Mouse (Mus musculus): Measurements from ENCODE around the gene Gm12355. TPM values are rescaled to one million over a fixed set of nuclear protein-coding genes. Genes with fewer than 3 reads are reported as not detected.

Gene Gm12355
- 10 to 100 TPM; 15.7 to 17.2 TPM for total RNA-seq (2023)

GRCm38 (mm10) chr11:98625611-98626410 is at the start of gene Gm12355, which contains the start of gene Gsdma3:
Gene Gm12355, minus strand, starts transcription at chr11:98625661.
Gene Gsdma3, plus strand, starts transcription at chr11:98626360.

GRCm38 (mm10) chr11:98664091-98664490 is 38.6 kb upstream of the Gm12355 start, which contains the start of gene Gsdma:
Gene Gsdma, plus strand, starts transcription at chr11:98664351.

GRCm38 (mm10) chr11:98646459-98646858 is 21.0 kb upstream of the Gm12355 start, which contains the start of gene Gsdma2:
Gene Gsdma2, plus strand, starts transcription at chr11:98646759.

GRCm38 (mm10) chr11:98597991-98598390 is 27.5 kb downstream of the Gm12355 start, which contains the start of gene Lrrc3c:
Gene Lrrc3c, plus strand, starts transcription at chr11:98598291.

GRCm38 (mm10) chr11:98586892-98587563 is 38.4 kb downstream of the Gm12355 start, which contains the start of gene Ormdl3:
Gene Ormdl3, minus strand, starts transcription at chr11:98587368.

Other genes with a start within 250 kb of the Gm12355 start
- gene Tcap, start 241.8 kb downstream of the Gm12355 start, total RNA-seq (2023) = not detected
- not detected for gene Pnmt, start 239.2 kb downstream of the Gm12355 start, total RNA-seq (2023)
- gene Pgap3, start 225.2 kb downstream of the Gm12355 start, total RNA-seq (2023) = 1 to 10 TPM; 4.0 to 4.1 TPM
- 1 to 10 TPM; 3.2 to 4.6 TPM for gene Erbb2, start 213.2 kb downstream of the Gm12355 start, total RNA-seq (2023)
- 10 to 100 TPM; 55.1 to 60.0 TPM for gene Mien1, start 186.7 kb downstream of the Gm12355 start, total RNA-seq (2023)
- not detected for gene Grb7, start 179.3 kb downstream of the Gm12355 start, total RNA-seq (2023)
- 10 to 100 TPM; 19.1 to 27.8 TPM for gene Ikzf3, start 79.6 kb downstream of the Gm12355 start, total RNA-seq (2023)
- gene Zpbp2, start 74.6 kb downstream of the Gm12355 start, total RNA-seq (2023) = 1 to 10 TPM in 1 of 2 experiments, not detected in 1; 3.4 TPM
- 10 to 100 TPM; 10.9 to 11.8 TPM for gene Ormdl3, start 38.3 kb downstream of the Gm12355 start, total RNA-seq (2023)
- not detected for gene Lrrc3c, start 27.4 kb downstream of the Gm12355 start, total RNA-seq (2023)
- gene Gsdma3, start 699 bp upstream of the Gm12355 start, total RNA-seq (2023) = not detected
- gene Gsdma2, start 21.1 kb upstream of the Gm12355 start, total RNA-seq (2023) = not detected
- gene Gsdma, start 38.7 kb upstream of the Gm12355 start, total RNA-seq (2023) = under 1 TPM in 1 of 2 experiments, not detected in 1; 0.24 TPM
- 10 to 100 TPM; 55.3 to 60.4 TPM for gene Psmd3, start 56.9 kb upstream of the Gm12355 start, total RNA-seq (2023)
- not detected for gene Csf3, start 75.6 kb upstream of the Gm12355 start, total RNA-seq (2023)
- gene Med24, start 103.8 kb upstream of the Gm12355 start, total RNA-seq (2023) = 10 to 100 TPM; 42.8 to 50.5 TPM
- gene Thra, start 115.0 kb upstream of the Gm12355 start, total RNA-seq (2023) = 10 to 100 TPM; 17.9 to 20.1 TPM
- gene Nr1d1, start 149.7 kb upstream of the Gm12355 start, total RNA-seq (2023) = 10 to 100 TPM; 21.6 to 27.8 TPM
- gene Msl1, start 169.9 kb upstream of the Gm12355 start, total RNA-seq (2023) = 100 to 1,000 TPM; 121 to 126 TPM
- 10 to 100 TPM; 78.5 to 94.7 TPM for gene Casc3, start 179.2 kb upstream of the Gm12355 start, total RNA-seq (2023)
- under 1 TPM; 0.33 to 0.50 TPM for gene Rapgefl1, start 211.1 kb upstream of the Gm12355 start, total RNA-seq (2023)
- gene Wipf2, start 238.0 kb upstream of the Gm12355 start, total RNA-seq (2023) = 10 to 100 TPM; 31.9 to 44.6 TPM